Mouse (Mus musculus) G1E (cell line): Measurements from ENCODE around the gene Pom121l2. TPM values are rescaled to one million over a fixed set of nuclear protein-coding genes. Genes with fewer than 3 reads are reported as not detected.
"Not testable (repeated sequence)": the region's sequence is repeated elsewhere in the genome, so short reads cannot be mapped to it uniquely, and the experiment has no call there.

Source experiments
- ATAC-seq: 2 replicates; pipeline ENCODE4 v1.8.0; 2016; ENCODE audit warnings: mild to moderate bottlenecking; ENCODE audit not compliant: insufficient number of reproducible peaks, poor library complexity, low FRiP score, severe bottlenecking; ENCODE audit errors: extremely low read depth
- DNase-seq: peaks from one replicate; pipeline ENCODE4 v3.0.0; 2012; ENCODE audit warnings: low spot score
- H3K27me3 ChIP-seq: 2 replicates; pipeline ENCODE4 v1.6.1; 2012; ENCODE audit warnings: mild to moderate bottlenecking, low read length, inconsistent platforms; ENCODE audit not compliant: insufficient read depth
- H3K36me3 ChIP-seq: replicated peaks from 2 replicates; pipeline ENCODE3; 2012; ENCODE audit warnings: mild to moderate bottlenecking, inconsistent platforms
- H3K4me1 ChIP-seq: 2 replicates; pipeline ENCODE4 v1.6.1; 2012; ENCODE audit warnings: low read depth, low read length, inconsistent platforms, mixed read lengths; ENCODE audit not compliant: insufficient read depth
- H3K4me3 ChIP-seq: 2 replicates; pipeline ENCODE4 v1.5.1; 2012; ENCODE audit warnings: low read depth, mild to moderate bottlenecking, inconsistent platforms, low read length, moderate library complexity, mixed read lengths
- H3K9me3 ChIP-seq: replicated peaks from 2 replicates; pipeline ENCODE4 v1.6.1; 2012; ENCODE audit warnings: inconsistent platforms
- CTCF ChIP-seq: IDR thresholded peaks from 2 replicates; pipeline ENCODE4 v1.5.1; 2012; ENCODE audit warnings: low read depth, low read length, inconsistent platforms, mixed read lengths
- GATA1 ChIP-seq: IDR thresholded peaks from 2 replicates; pipeline ENCODE4 v1.6.1; 2012; ENCODE audit warnings: borderline replicate concordance, low read length, inconsistent platforms, mixed read lengths
- GATA2 ChIP-seq: IDR thresholded peaks from 2 replicates; pipeline ENCODE4 v1.6.1; 2012; ENCODE audit warnings: low read depth, low read length, inconsistent platforms, borderline replicate concordance
- POLR2AphosphoS5 ChIP-seq: IDR thresholded peaks from 2 replicates; pipeline ENCODE4 v1.6.1; 2012; ENCODE audit warnings: low read depth, low read length, inconsistent platforms; ENCODE audit not compliant: insufficient replicate concordance
- TAL1 ChIP-seq: conservative IDR thresholded peaks from 2 replicates; pipeline ENCODE4 v1.6.1; 2012; ENCODE audit warnings: low read depth, low read length, inconsistent platforms, mixed read lengths
- polyA plus RNA-seq: library from polyadenylated mRNA; stranded (reverse); fragments of >175 nt; gene quantifications from 2 replicates; pipeline ENCODE4 v1.2.3, GENCODE M21; 2012
- total RNA-seq, 2 experiments: library from RNA; stranded (forward) in 1 of 2; stranded (reverse) in 1 of 2; fragments of 200-1000 nt in 1 of 2; fragments of >200 nt in 1 of 2; fragmentation: Nextera tagmentation in 1 of 2; gene quantifications; 2 replicates each; pipeline ENCODE4 v1.2.3; 2014 to 2017

Pom121l2 gene
- total and polyA plus RNA-seq, 3 experiments: not detected

DNA sequence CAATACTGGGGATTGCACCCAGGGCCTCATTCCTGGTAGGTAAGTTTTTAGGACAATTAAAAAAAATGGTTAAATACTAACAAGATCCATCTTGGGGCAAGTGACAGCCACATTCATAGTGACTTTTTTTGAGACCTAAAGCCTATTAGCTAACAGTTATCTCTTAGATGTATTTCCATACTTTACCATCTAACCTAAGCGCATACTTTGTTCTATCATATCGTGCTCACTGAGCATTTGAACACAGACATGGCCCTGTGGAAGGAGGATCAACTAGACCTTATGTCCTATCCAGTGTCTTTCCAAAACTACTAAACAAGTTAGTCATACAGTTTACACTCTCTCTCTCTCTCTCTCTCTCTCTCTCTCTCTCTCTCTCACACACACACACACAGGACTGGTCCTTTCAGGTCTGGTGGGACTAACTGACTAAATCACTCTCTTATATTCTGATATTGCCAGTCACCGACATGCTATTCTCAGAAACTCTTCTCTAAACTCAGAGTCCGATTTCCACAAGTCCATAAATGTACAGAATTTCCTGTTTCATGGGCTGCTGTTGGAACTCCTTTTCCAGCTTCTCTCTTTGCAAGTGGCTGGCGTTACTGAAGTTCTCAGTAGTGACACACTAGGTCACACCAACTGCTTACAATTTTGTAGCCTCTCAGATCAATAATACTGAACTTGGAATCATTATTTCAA is 52.9 kb downstream of the Pom121l2 start:
- ATAC-seq (no peak), DNase-seq (no peak)
- no peak overlapping the region for H3K4me3 ChIP-seq
- H3K9me3 ChIP-seq: no peaks in the 10 kb centered on the region
- no peaks in the 10 kb centered on the region for H3K36me3 ChIP-seq
- H3K27me3 ChIP-seq: no peaks in the 10 kb centered on the region
- TF ChIP-seq GATA2 (no peak), POLR2AphosphoS5 (peak; percentile 93; the same call in 1 of the 2 replicates)
- H3K4me1 ChIP-seq: peaks cover 43% of the 10 kb centered on the region

DNA sequence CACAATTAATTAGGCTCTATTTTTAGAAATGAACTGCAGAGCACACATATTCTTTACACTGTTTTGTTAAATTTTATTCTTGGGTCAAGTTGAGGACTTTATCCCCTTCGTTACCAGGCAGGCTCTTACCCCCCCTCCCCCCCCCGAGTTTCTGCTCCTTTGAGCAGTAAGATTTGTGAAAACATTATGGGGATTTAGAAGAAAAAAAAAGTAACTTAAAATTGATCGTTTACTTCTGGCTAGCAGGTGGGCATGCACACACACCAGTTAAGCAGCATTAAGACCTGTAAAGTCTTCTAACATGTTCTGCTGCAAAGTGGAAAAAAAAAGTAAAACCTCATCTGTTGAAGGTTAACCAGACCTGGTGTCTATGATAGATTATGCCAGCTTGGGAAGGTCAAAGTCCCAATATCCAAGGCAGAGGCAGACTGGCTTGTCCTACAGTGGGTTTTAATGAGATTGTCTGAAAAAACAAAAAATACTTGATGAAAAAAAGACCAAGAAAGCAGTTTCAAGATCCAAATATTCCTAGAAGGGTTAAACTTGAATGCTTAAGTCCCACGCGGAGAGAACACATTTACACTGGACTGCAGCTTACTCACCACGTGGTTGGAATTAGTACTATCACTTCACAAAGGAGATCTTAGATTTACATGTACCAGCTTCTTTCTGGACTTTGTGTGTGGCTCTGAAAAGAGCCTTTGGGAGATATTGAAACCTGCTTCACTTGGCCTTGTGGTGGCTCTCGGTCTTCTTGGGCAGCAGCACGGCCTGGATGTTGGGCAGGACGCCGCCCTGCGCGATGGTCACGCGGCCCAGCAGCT is 53.7 kb downstream of the Pom121l2 start:
- peaks cover 40% of the 10 kb centered on the region for H3K4me1 ChIP-seq
- no peaks in the 10 kb centered on the region for H3K27me3 ChIP-seq
- H3K36me3 ChIP-seq: no peaks in the 10 kb centered on the region
- ATAC-seq (no peak), DNase-seq (no peak)
- peak overlapping the region; percentile 66; the same call in 1 of the 2 replicates for H3K4me3 ChIP-seq
- H3K9me3 ChIP-seq: no peaks in the 10 kb centered on the region
- TF ChIP-seq CTCF (no peak), POLR2AphosphoS5 (peak; percentile 89; the same call in 1 of the 2 replicates), GATA1 (no peak), GATA2 (no peak), TAL1 (no peak)

DNA sequence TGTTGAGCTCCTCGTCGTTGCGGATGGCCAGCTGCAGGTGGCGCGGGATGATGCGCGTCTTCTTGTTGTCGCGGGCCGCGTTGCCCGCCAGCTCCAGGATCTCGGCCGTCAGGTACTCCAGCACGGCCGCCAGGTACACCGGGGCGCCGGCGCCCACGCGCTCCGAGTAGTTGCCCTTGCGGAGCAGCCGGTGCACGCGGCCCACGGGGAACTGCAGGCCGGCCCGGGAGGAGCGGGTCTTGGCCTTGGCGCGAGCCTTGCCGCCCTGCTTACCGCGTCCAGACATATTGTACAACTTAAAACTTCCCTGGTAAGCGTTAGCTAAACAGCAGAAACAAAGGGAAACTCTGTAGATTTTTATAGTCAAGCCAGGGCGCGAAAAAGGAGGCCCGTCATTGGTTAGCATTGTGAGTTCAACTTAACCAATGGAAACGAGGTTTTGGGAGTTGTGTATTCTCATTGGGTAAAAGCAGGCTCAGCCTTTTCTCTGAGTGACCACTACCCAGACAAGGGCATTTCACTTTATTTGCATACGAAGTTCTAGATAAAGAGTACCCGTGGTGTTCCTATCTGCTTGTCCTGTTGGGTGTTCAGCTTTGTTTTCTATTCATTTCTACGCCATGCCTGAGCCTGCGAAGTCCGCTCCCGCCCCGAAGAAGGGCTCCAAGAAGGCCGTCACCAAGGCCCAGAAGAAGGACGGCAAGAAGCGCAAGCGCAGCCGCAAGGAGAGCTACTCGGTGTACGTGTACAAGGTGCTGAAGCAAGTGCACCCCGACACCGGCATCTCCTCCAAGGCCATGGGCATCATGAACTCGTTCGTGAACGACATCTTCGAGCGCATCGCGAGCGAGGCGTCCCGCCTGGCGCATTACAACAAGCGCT is 54.5 kb downstream of the Pom121l2 start, which contains the start of the genes Hist1h2ah and Hist1h2bk:
TSS of gene Hist1h2ah (minus strand) at position 302 of the 882 bp plus-strand sequence.
TSS of gene Hist1h2bk (plus strand) at position 604 of the 882 bp plus-strand sequence.
- not testable (repeated sequence) for H3K27me3 ChIP-seq, H3K36me3 ChIP-seq, H3K9me3 ChIP-seq
- DNase-seq: peak; percentile 99
- peak within 1 kb of the TSS; percentile 66; the same call in 1 of the 2 replicates for H3K4me3 ChIP-seq
- H3K4me1 ChIP-seq: peaks cover 41% of the 10 kb centered on the region
- peak; percentile 87 for ATAC-seq

DNA sequence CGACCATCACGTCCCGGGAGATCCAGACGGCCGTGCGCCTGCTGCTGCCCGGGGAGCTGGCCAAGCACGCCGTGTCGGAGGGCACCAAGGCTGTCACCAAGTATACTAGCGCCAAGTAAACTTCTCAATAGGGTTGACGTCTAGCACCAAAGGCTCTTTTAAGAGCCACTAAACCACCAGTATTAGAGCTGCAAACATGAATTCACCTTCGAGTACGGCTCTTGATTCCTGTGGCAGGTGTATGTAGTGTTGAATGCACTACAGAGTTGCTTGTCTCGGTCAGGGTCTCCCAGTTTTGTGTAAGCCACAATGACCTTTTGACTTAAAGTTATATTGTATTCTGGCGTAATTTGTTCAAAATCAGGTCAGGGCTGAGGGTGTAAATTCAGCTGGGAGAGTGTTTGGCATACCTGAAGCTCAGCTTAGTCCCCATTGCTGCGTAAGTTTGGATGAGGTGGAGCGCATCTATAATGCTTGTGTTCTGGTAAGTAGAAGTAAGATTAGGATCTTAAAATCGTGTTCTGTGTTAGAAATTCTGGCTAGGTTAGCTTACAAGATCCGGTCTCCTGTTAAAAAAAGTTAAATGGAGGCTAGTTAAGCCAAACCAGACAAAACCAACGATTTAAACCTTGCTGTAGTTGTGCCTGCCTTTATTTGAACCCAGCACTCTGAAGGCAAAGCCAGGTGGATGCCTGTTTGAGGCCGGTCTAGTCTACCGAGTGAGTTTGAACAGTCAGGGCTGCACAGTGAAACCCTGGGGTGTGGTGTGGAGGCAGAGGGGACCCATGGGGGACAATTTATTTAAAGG is 55.4 kb downstream of the Pom121l2 start:
- no peak for ATAC-seq
- no peaks in the 10 kb centered on the region for H3K9me3 ChIP-seq
- H3K36me3 ChIP-seq: no peaks in the 10 kb centered on the region
- H3K4me1 ChIP-seq: peaks cover 36% of the 10 kb centered on the region
- TF ChIP-seq GATA2 (no peak), GATA1 (no peak), POLR2AphosphoS5 (peak; percentile 96), TAL1 (no peak)
- no peak for DNase-seq
- no peaks in the 10 kb centered on the region for H3K27me3 ChIP-seq
- peak overlapping the region; percentile 55; the same call in 1 of the 2 replicates for H3K4me3 ChIP-seq

DNA sequence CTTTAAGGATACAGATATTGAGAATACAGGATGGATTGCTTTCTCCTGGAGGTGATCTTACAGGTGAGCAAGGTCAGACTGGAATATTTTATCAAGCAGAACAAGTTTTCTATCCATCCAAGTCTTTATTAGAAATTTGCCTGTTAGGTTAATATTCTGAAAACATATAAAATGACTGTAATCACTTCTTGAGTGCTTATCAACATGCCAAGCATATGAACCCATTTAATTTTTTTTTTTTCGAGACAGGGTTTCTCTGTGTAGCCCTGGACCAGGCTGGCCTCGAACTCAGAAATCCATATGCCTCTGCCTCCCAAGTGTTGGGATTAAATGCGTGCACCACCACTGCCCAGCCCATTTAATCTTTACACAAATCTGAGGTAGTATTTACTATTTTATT is 56.0 kb downstream of the Pom121l2 start:
- ATAC-seq: no peak
- no peak for DNase-seq
- TF ChIP-seq GATA1: no peak
- no peaks in the 10 kb centered on the region for H3K27me3 ChIP-seq
- no peaks in the 10 kb centered on the region for H3K9me3 ChIP-seq
- no peaks in the 10 kb centered on the region for H3K36me3 ChIP-seq
- H3K4me3 ChIP-seq: no peak overlapping the region; the same call in 1 of the 2 replicates
- H3K4me1 ChIP-seq: peaks cover 36% of the 10 kb centered on the region

DNA sequence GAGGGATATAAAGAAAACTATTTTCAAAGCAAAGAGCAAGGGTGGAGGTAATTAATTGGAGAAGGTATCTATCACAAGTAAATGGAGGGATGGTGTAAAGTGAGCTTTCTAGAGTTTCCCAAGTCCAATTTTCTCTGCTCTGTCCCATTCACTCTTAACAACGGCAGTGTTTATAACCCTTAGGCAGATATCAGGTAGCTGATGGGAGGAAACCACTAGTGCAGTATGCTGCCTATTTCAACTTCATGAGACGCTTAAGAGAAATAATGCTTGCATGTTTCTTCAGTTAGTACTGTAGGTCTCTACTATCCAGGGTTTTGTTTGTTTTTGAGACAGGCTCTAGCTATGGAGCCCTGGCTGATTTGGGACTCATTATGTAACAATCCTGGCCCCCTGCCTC is 56.4 kb downstream of the Pom121l2 start:
- ATAC-seq: no peak
- H3K27me3 ChIP-seq: no peaks in the 10 kb centered on the region
- no peak for DNase-seq
- H3K9me3 ChIP-seq: no peaks in the 10 kb centered on the region
- no peaks in the 10 kb centered on the region for H3K36me3 ChIP-seq
- no peak for TF ChIP-seq CTCF
- TF ChIP-seq POLR2AphosphoS5: 0 out of 2 replicates have a peak, but pooled peaks have one; percentile 75
- H3K4me1 ChIP-seq: peaks cover 36% of the 10 kb centered on the region
- no peak overlapping the region; the same call in 1 of the 2 replicates for H3K4me3 ChIP-seq

Other genes starting within 250 kb of the Pom121l2 start
Only the 20 nearest of the 26 such genes appear.
- gene Hist1h1b, start 200.6 kb upstream of the Pom121l2 start, total RNA-seq (2014; fragmentation: Nextera tagmentation): 919 and 956 TPM in 2 replicates
- 975 and 1,171 TPM in 2 replicates for gene Hist1h1b, start 200.6 kb upstream of the Pom121l2 start, total RNA-seq (2017)
- 2.9 and 8.3 TPM in 2 replicates for gene Hist1h1b, start 200.6 kb upstream of the Pom121l2 start, polyA plus RNA-seq
- 770 and 1,209 TPM in 2 replicates for gene Hist1h3i, start 197.8 kb upstream of the Pom121l2 start, total RNA-seq (2014; fragmentation: Nextera tagmentation)
- 347 and 472 TPM in 2 replicates for gene Hist1h3i, start 197.8 kb upstream of the Pom121l2 start, total RNA-seq (2017)
- 9.7 and 61.6 TPM in 2 replicates for gene Hist1h3i, start 197.8 kb upstream of the Pom121l2 start, polyA plus RNA-seq
- gene Hist1h2an, start 194.0 kb upstream of the Pom121l2 start, total RNA-seq (2014; fragmentation: Nextera tagmentation): 14.4 and 62.3 TPM in 2 replicates
- 76.2 and 144 TPM in 2 replicates for gene Hist1h2an, start 194.0 kb upstream of the Pom121l2 start, total RNA-seq (2017)
- gene Hist1h2an, start 194.0 kb upstream of the Pom121l2 start, polyA plus RNA-seq: 18.0 and 48.6 TPM in 2 replicates
- 88.4 and 192 TPM in 2 replicates for gene Hist1h2bp, start 193.7 kb upstream of the Pom121l2 start, total RNA-seq (2014; fragmentation: Nextera tagmentation)
- gene Hist1h2bp, start 193.7 kb upstream of the Pom121l2 start, total RNA-seq (2017): 55.4 and 77.8 TPM in 2 replicates
- gene Hist1h2bp, start 193.7 kb upstream of the Pom121l2 start, polyA plus RNA-seq: 6.8 and 18.8 TPM in 2 replicates
- 1,081 and 1,195 TPM in 2 replicates for gene Hist1h2bq, start 171.0 kb upstream of the Pom121l2 start, total RNA-seq (2014; fragmentation: Nextera tagmentation)
- gene Hist1h2bq, start 171.0 kb upstream of the Pom121l2 start, total RNA-seq (2017): 921 and 1,023 TPM in 2 replicates
- gene Hist1h2bq, start 171.0 kb upstream of the Pom121l2 start, polyA plus RNA-seq: 5.1 and 26.9 TPM in 2 replicates
- gene Hist1h2ao, start 170.7 kb upstream of the Pom121l2 start, total RNA-seq (2014; fragmentation: Nextera tagmentation): 683 and 1,071 TPM in 2 replicates
- not detected in 2 replicates for gene Hist1h2ao, start 170.7 kb upstream of the Pom121l2 start, total RNA-seq (2017)
- 11,503 and 23,832 TPM in 2 replicates for gene Hist1h2ao, start 170.7 kb upstream of the Pom121l2 start, polyA plus RNA-seq
- gene Hist1h4m, start 169.4 kb upstream of the Pom121l2 start, total RNA-seq (2014; fragmentation: Nextera tagmentation): 95.2 and 203 TPM in 2 replicates
- 16.8 and 94.6 TPM in 2 replicates for gene Hist1h4m, start 169.4 kb upstream of the Pom121l2 start, total RNA-seq (2017)
- 35.5 TPM in 1 of 2 replicates, not detected in the other for gene Hist1h4m, start 169.4 kb upstream of the Pom121l2 start, polyA plus RNA-seq
- gene Hist1h4n, start 149.0 kb upstream of the Pom121l2 start, total RNA-seq (2014; fragmentation: Nextera tagmentation): 349 and 456 TPM in 2 replicates
- gene Hist1h4n, start 149.0 kb upstream of the Pom121l2 start, total RNA-seq (2017): 3,540 and 3,844 TPM in 2 replicates
- 15.7 and 41.0 TPM in 2 replicates for gene Hist1h4n, start 149.0 kb upstream of the Pom121l2 start, polyA plus RNA-seq
- 653 and 691 TPM in 2 replicates for gene Hist1h2ap, start 147.7 kb upstream of the Pom121l2 start, total RNA-seq (2014; fragmentation: Nextera tagmentation)
- 2,134 and 3,440 TPM in 2 replicates for gene Hist1h2ap, start 147.7 kb upstream of the Pom121l2 start, total RNA-seq (2017)
- gene Hist1h2ap, start 147.7 kb upstream of the Pom121l2 start, polyA plus RNA-seq: 8,984 and 13,644 TPM in 2 replicates
- 1,040 and 1,147 TPM in 2 replicates for gene Hist1h2br, start 147.5 kb upstream of the Pom121l2 start, total RNA-seq (2014; fragmentation: Nextera tagmentation)
- 1,116 and 1,141 TPM in 2 replicates for gene Hist1h2br, start 147.5 kb upstream of the Pom121l2 start, total RNA-seq (2017)
- 4.6 and 25.4 TPM in 2 replicates for gene Hist1h2br, start 147.5 kb upstream of the Pom121l2 start, polyA plus RNA-seq
- 10.4 and 20.1 TPM in 2 replicates for gene Zfp184, start 36.1 kb upstream of the Pom121l2 start, total RNA-seq (2014; fragmentation: Nextera tagmentation)
- 2.2 and 3.6 TPM in 2 replicates for gene Zfp184, start 36.1 kb upstream of the Pom121l2 start, total RNA-seq (2017)
- gene Zfp184, start 36.1 kb upstream of the Pom121l2 start, polyA plus RNA-seq: 0.20 and 0.26 TPM in 2 replicates
- not detected in 2 replicates for gene Prss16, start 28.5 kb downstream of the Pom121l2 start, total RNA-seq (2014; fragmentation: Nextera tagmentation)
- 0.22 and 0.23 TPM in 2 replicates for gene Prss16, start 28.5 kb downstream of the Pom121l2 start, total RNA-seq (2017)
- 0.03 and 0.04 TPM in 2 replicates for gene Prss16, start 28.5 kb downstream of the Pom121l2 start, polyA plus RNA-seq
- 177 and 303 TPM in 2 replicates for gene Hist1h2ah, start 54.4 kb downstream of the Pom121l2 start, total RNA-seq (2014; fragmentation: Nextera tagmentation)
- gene Hist1h2ah, start 54.4 kb downstream of the Pom121l2 start, total RNA-seq (2017): 2,043 and 4,016 TPM in 2 replicates
- gene Hist1h2ah, start 54.4 kb downstream of the Pom121l2 start, polyA plus RNA-seq: 5,681 and 9,617 TPM in 2 replicates
- 229 and 286 TPM in 2 replicates for gene Hist1h2bk, start 54.7 kb downstream of the Pom121l2 start, total RNA-seq (2014; fragmentation: Nextera tagmentation)
- gene Hist1h2bk, start 54.7 kb downstream of the Pom121l2 start, total RNA-seq (2017): 1,693 and 2,296 TPM in 2 replicates
- gene Hist1h2bk, start 54.7 kb downstream of the Pom121l2 start, polyA plus RNA-seq: 11.8 and 30.4 TPM in 2 replicates
- gene Hist1h4i, start 60.2 kb downstream of the Pom121l2 start, total RNA-seq (2014; fragmentation: Nextera tagmentation): 26.2 and 52.2 TPM in 2 replicates
- gene Hist1h4i, start 60.2 kb downstream of the Pom121l2 start, total RNA-seq (2017): 284 and 309 TPM in 2 replicates
- gene Hist1h4i, start 60.2 kb downstream of the Pom121l2 start, polyA plus RNA-seq: 12.6 and 17.3 TPM in 2 replicates
- gene Hist1h2ag, start 61.8 kb downstream of the Pom121l2 start, total RNA-seq (2014; fragmentation: Nextera tagmentation): 141 and 253 TPM in 2 replicates
- 901 and 1,517 TPM in 2 replicates for gene Hist1h2ag, start 61.8 kb downstream of the Pom121l2 start, total RNA-seq (2017)
- gene Hist1h2ag, start 61.8 kb downstream of the Pom121l2 start, polyA plus RNA-seq: 27.9 and 53.3 TPM in 2 replicates
- 9.0 and 49.5 TPM in 2 replicates for gene Hist1h2bj, start 62.0 kb downstream of the Pom121l2 start, total RNA-seq (2014; fragmentation: Nextera tagmentation)
- gene Hist1h2bj, start 62.0 kb downstream of the Pom121l2 start, total RNA-seq (2017): 205 and 369 TPM in 2 replicates
- gene Hist1h2bj, start 62.0 kb downstream of the Pom121l2 start, polyA plus RNA-seq: 10.5 and 40.6 TPM in 2 replicates
- not detected in 2 replicates for gene Vmn1r188, start 103.2 kb downstream of the Pom121l2 start, total RNA-seq (2014; fragmentation: Nextera tagmentation)
- gene Vmn1r188, start 103.2 kb downstream of the Pom121l2 start, total RNA-seq (2017): under 0.01 TPM in 1 of 2 replicates, not detected in the other
- not detected in 2 replicates for gene Vmn1r188, start 103.2 kb downstream of the Pom121l2 start, polyA plus RNA-seq
- gene Vmn1r189, start 124.6 kb downstream of the Pom121l2 start, total RNA-seq (2014; fragmentation: Nextera tagmentation): not detected in 2 replicates
- gene Vmn1r189, start 124.6 kb downstream of the Pom121l2 start, total RNA-seq (2017): 0.33 TPM in 1 of 2 replicates, not detected in the other
- gene Vmn1r189, start 124.6 kb downstream of the Pom121l2 start, polyA plus RNA-seq: not detected in 2 replicates
- gene Vmn1r191, start 202.8 kb downstream of the Pom121l2 start, total RNA-seq (2014; fragmentation: Nextera tagmentation): not detected in 2 replicates
- 0.12 and 0.16 TPM in 2 replicates for gene Vmn1r191, start 202.8 kb downstream of the Pom121l2 start, total RNA-seq (2017)
- not detected in 2 replicates for gene Vmn1r191, start 202.8 kb downstream of the Pom121l2 start, polyA plus RNA-seq